8 mouse cellular contexts compared by ENCODE assay signal in genomic region chr6:17749596-17749995, GRCm38 (mm10). TPM values are rescaled to one million over a fixed set of nuclear protein-coding genes. Genes with fewer than 3 reads are reported as not detected.
DNase-seq lines count a peak whose midpoint lies in the region; ATAC-seq and TF ChIP-seq lines count a peak whose summit lies in the region.

No protein-coding gene starts in this region.

- 51% methylated on average over 3 of the region's 3 CpGs for WGBS in lung, postnatal 0 days
- 52% methylated on average over 3 of the region's 3 CpGs for WGBS in liver, embryonic 15.5 days (ENCODE audit: insufficient replicate concordance)

- peak overlapping the region; percentile 43 for H3K4me3 ChIP-seq in lung, postnatal 0 days (ENCODE audit: low read depth, low read length)
- peak overlapping the region; percentile 54 for H3K4me3 ChIP-seq in liver, embryonic 15.5 days (replicated peaks)

- peak; percentile 45 to 60 for DNase-seq in cerebellum, postnatal 10 days
- DNase-seq in cerebellum, adult 9-10 months = no peak
- DNase-seq in lung, postnatal 0 days (ENCODE audit: low spot score) = no peak
- DNase-seq in lung, postnatal 25 days (ENCODE audit: low spot score) = no peak
- DNase-seq in urinary bladder, postnatal 4 days (ENCODE audit: low spot score in 2 of 2) = no peak
- DNase-seq in cerebellum, adult 9-11 months = no peak
- DNase-seq in testis, postnatal 14 days (ENCODE audit: low spot score) = no peak

- no peak for TF ChIP-seq CTCF in lung, postnatal 0 days (IDR thresholded peaks at IDR 0.05)

- ATAC-seq in lung, postnatal 0 days = no peak
- ATAC-seq in liver, embryonic 15.5 days (ENCODE audit: insufficient read depth) = no peak

- no peaks in the 10 kb centered on the region for H3K36me3 ChIP-seq in lung, postnatal 0 days (ENCODE audit: insufficient read depth, low read length)
- H3K36me3 ChIP-seq in liver, embryonic 15.5 days (replicated peaks) = no peaks in the 10 kb centered on the region

- no peak for TF ChIP-seq EP300 in lung, postnatal 0 days (IDR thresholded peaks at IDR 0.05)

- peak overlapping the region; percentile 48 for H3K9ac ChIP-seq in lung, postnatal 0 days (replicated peaks; ENCODE audit: low read depth)
- H3K9ac ChIP-seq in liver, embryonic 15.5 days = peak overlapping the region; percentile 64; the same call in 1 of the 2 replicates

- no peaks in the 10 kb centered on the region for H3K27me3 ChIP-seq in lung, postnatal 0 days (replicated peaks; ENCODE audit: insufficient read depth, low read length)
- H3K27me3 ChIP-seq in liver, embryonic 15.5 days = no peaks in the 10 kb centered on the region

- peaks cover 12% of the 10 kb centered on the region; the same call in 1 of the 2 replicates for H3K4me1 ChIP-seq in lung, postnatal 0 days (ENCODE audit: insufficient read depth, low read depth, low read length)
- peaks cover 38% of the 10 kb centered on the region for H3K4me1 ChIP-seq in liver, embryonic 15.5 days (replicated peaks)

- H3K4me2 ChIP-seq in lung, postnatal 0 days (replicated peaks; ENCODE audit: low read depth, low read length) = peak overlapping the region; percentile 73
- H3K4me2 ChIP-seq in liver, embryonic 15.5 days = peak overlapping the region; percentile 87

- no peaks in the 10 kb centered on the region for H3K9me3 ChIP-seq in lung, postnatal 0 days (ENCODE audit: low read length)
- no peaks in the 10 kb centered on the region for H3K9me3 ChIP-seq in liver, embryonic 15.5 days (replicated peaks)

- peak overlapping the region; percentile 84; the same call in 1 of the 2 replicates for H3K27ac ChIP-seq in lung, postnatal 0 days (ENCODE audit: low read length)
- peak overlapping the region; percentile 71; the same call in 1 of the 2 replicates for H3K27ac ChIP-seq in liver, embryonic 15.5 days (replicated peaks)

RNA-seq across cellular contexts. Expression of gene St7, which starts 56.9 kb away (rescaled TPM):
- 23.7 and 24.5 TPM in 2 replicates for polyA plus RNA-seq in lung, postnatal 0 days (2015; fragmentation: Nextera tagmentation; extraction: Ambion mirVana)
- polyA plus RNA-seq in liver, embryonic 15.5 days (2015; fragmentation: Nextera tagmentation; extraction: Ambion mirVana) = 9.7 and 10.7 TPM in 2 replicates

Comparison
In these comparisons a context has a peak if more than half of its experiments do, and no peak if none do; other contexts are left out.
1. DNase-seq: peak in cerebellum, postnatal 10 days (2 of 2); none in cerebellum, adult 9-10 months (single experiment), lung, postnatal 0 days (single experiment), lung, postnatal 25 days (single experiment), urinary bladder, postnatal 4 days (0 of 2), cerebellum, adult 9-11 months (single experiment) and testis, postnatal 14 days (single experiment).